Mouse (Mus musculus) embryo, embryonic 10.5 days (tissue): ENCODE measurements at regions not wholly inside any gene's neighbourhood (a gene's known extent, or its start where the extent isn't known, plus 50 kb on each side); places are given as distances from the start of the nearest gene placed in this dataset.

Experiments used
- DNase-seq: peaks from one replicate; pipeline ENCODE4 v3.0.0-alpha.2; 2015; ENCODE audit warnings: low spot score

DNA sequence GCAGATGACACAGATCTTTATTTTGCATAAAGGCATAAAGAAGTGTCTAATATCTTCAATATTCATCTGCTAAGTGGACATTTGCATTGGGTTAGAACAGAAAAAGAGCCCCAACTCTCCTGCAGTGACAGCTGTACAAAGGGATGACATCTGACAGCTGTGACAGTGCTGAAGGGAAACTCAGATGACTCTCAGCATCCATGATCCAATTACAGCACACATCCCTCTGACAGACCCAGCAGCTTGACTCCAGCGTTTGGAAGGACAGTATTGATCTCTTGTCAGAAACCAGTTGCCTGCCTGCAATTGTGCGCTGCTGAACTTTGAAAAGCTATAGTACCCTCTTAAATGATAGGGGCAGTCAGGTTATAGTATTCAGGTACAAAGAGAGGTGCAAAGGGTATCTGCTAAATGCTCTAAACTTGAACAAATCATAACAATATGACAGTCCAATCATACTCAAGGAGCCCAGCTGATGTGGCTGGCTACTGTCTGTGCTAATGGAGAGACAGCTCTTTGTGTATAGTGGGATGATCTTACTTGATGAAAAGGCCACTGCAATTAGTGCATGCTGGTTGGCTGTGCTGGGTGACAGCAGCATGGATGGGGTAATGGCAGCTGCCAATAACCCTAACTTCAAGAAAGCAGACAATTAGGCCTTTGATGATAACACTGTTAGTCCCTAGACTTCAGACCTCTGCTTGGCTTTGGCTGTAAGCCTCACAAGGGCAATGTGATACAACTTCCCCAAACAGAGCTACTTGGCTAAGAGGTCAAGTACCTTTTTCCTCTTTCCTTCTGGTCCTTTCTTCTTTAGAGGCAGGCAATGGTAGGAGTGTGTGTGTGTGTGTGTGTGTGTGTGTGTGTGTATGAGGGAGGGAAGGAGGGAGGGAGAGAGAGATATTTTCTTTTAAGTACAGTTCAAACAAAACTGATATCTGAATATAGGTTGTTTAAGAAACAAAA is 662.9 kb downstream of the Nr4a2 start:
- DNase-seq: peak; percentile 7

DNA sequence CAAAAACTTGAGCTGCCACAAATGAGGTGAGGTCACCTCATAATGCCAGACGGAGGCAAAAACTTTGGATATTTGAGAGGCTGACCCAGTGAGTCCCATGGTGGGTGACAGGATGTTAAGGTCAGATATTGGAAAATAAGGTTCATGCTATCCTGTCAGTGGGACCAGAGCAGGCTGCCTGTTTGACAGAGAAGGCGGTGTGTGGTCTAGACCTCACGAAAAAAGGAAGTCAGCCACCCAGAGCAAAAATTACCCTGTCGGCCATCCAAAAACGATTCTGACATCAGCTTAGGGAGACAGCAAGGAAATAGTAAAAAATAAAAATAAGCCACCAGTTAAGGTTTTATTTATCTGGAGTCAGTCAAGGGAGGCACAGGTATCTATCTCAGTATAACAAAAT is 664.4 kb downstream of the Nr4a2 start:
- DNase-seq: no peak

DNA sequence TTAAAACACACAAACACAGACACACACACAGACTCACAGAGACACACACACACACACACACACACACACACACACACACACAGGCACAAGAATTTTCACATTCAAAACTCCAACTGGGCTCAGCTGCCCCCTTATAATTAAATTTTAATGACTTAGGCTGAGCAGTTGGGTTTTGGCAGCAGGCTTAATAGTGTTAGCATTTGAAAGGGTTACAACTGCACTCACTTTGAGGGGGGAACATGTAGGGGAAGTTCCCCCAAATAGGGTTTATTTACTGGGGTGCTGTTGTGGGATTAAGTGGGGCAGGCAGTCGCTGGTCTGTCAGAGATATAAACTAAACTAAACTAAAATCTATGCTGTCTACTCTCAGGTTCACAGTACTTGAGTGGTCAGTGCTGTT is 666.2 kb downstream of the Nr4a2 start:
- no peak for DNase-seq

DNA sequence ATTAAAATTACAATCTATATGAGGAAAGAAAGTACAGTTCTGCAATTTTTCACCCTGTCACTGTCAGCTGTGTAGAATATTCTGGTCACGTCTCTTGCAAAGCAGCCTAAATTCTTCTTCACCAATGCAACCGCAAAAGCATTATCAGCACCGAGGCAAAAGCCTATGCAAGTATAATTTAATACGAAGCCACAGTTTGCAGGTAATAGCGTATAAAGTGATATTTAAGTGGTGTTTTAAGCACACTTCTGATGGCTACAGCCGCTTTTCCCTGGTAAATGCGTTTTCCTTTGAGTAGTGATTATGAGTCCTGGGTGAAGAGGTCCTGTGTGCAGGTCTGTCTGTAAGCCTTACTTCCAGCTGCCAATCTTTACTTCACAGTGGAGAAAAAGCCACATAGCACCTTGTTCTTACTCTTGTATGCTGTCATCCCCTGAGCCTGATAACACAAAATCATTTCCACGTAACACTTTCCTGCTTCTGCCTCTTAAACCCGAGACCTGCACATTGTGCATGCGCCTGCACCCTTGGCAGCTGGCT is 667.9 kb downstream of the Nr4a2 start:
- no peak for DNase-seq

DNA sequence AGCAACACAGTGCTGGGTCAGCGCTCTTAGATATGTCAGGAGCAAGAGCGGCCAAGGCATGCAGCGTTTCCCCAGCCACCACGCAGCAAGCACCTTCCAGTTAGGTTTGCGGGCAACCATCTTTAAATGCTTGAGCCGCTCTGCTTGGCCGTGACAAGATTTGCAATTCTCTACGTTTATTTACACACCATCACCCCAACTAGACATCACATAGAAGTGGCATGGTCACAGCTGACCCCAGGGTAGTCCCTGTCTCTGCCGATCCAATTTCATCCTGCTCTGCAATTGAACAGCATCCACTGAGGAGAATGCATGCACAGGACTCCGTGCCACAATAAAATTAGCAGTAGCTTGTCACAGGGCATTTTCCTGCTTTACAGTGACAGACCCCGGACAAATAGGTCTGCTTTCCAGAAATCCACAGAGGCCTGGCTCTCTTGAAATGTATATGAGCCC is 669.2 kb downstream of the Nr4a2 start:
- peak; percentile 42 for DNase-seq

DNA sequence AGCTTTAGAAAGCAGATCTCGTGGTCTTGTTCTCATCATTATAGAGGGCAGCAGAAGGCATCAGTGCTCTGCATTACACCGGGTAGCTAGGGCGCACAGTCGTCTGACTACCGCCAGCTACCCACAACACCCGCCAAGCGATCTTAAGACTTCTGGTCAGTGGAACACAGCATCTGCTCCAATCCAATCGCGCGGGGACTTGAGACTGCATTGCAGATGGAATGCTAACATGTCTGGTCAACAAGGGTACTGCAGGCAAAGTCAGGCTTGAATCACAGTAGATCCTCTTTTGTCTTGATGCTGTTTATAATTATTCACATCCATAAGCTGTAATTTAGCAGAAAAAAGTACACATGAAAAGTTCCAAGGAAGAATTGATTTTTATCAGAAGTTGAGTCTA is 682.9 kb downstream of the Nr4a2 start:
- DNase-seq: no peak
